Mouse (Mus musculus): ENCODE measurements around the gene Prkag2.
"Not testable (repeated sequence)": the region's sequence is repeated elsewhere in the genome, so short reads cannot be mapped to it uniquely, and the experiment has no call there.

The Prkag2 gene

GRCm38 (mm10) chr5:25086234-25086633 is 14.2 kb downstream of the Prkag2 start:
- no peak for DNase-seq (ENCODE audit: low spot score)

DNA sequence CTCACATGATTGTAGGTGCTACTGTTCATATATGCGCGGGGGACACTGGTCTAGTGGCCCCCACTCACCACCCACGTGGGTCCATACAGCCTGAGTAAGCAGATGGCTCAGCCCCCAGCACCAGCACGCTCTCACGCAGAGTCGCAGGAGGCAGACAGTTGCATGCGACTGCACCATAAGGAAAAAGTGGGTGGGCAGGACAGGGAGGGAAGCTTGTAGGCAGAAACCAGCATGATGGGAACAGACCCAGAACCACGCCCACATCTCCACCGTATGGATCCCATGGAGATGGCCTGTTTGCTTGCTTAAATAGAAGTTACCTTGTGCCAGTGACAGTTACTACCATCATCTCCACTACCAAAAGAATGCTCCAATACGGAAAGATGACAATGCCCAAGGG is 15.3 kb downstream of the Prkag2 start:
- DNase-seq (ENCODE audit: low spot score), result peak; percentile 64

- DNase-seq (ENCODE audit: low spot score), result no peak
Observed at GRCm38 (mm10) chr5:25083816-25084215, 16.6 kb downstream of the Prkag2 start.

GRCm38 (mm10) chr5:25082542-25082941 is 17.9 kb downstream of the Prkag2 start:
- DNase-seq (ENCODE audit: low spot score), result no peak

DNA sequence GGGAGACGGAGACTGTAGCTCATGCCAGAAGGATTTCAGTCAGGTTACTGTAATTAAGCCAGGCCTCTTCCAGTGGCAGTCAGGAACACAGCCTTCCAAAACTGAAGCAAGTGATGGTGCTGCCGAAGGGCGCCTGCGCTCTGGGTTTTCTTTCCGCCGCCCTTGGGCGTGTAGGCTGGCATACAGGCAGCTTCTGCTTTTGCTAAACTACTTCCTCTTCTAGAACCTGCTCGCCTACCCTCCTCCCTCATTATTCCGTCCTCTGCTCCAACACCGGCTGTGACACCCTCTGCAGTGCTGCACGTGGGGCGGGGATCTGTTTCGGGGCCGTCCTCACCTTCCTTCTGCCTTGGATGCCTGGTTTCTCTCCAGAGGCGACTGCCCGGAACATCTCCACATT is 18.9 kb downstream of the Prkag2 start:
- no peak for DNase-seq (ENCODE audit: low spot score)

DNA sequence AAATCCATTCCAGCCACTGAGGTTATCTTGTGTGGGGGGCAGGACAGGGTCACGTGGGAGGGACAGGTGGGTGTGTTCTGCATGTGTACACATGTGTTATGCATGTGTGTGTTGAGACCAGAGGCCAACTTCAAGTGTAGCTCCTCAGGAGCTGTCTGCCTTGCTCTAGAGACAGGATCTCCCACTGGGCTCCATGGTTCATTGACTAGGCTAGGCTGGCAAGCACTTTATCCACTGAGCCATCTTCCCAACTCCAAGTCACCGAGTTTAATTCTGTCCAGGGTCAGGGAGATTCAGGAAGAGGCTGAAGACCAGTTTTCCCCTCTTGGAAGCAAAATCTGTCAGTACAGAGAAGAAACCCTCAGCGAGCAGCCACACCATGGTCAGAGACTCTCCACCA is 19.4 kb downstream of the Prkag2 start:
- DNase-seq (ENCODE audit: low spot score), result no peak

GRCm38 (mm10) chr5:25080438-25080945 is 19.9 kb downstream of the Prkag2 start:
- no peak for DNase-seq (ENCODE audit: low spot score)

- no peak for DNase-seq (ENCODE audit: low spot score)
Observed at GRCm38 (mm10) chr5:25079766-25080265, 20.6 kb downstream of the Prkag2 start.

DNA sequence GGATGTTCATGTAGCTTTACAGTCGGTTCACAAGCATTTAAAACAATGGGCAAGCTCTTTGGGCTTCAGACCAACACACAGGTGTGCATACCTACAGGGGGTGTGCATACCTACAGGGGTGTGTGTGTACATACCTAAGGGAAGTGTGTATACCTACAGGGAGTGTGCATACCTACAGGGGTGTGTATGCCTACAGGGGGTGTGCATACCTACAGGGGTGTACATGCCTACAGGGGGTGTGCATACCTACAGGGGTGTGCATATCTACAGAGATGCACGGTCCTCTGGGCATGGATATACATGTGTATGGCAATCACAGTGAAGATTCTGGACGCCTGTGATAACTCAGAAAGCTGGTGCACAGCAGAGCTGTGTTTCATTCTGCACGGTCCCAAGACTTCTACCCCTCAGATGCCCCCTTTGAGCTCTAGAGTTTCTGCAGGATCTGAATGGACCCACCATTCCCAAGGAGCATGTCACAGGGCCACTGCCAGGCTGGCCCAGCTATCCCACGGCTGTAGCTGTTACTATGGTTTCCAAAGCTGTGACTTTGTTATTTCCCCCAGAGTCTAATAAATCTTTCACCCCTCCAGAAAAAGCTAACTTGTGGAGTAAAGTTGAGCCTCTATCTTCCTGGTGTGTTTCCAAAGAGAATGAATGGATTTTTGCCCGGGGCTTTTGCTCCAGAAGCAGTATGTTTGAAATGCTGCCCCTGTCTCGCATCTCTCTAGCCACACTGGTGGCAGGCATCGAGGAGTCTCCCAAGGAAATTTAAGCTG is 22.4 kb downstream of the Prkag2 start:
- DNase-seq (ENCODE audit: low spot score), result no peak

DNA sequence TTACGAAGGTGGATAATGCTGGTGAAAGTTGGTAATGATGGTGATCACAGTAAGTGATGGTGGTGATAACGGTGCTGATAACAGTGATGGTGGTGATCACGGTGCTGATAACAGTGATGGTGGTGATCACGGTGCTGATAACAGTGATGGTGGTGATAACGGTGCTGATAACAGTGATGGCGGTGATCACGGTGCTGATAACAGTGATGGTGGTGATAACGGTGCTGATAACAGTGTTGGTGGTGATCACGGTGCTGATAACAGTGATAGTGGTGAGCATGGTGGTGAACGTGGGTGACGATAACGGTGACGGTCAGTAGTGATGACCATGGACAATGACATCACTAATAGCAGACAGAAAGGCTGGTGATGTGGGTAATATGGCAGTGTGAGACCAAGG is 23.2 kb downstream of the Prkag2 start:
- DNase-seq (ENCODE audit: low spot score), result not testable (repeated sequence)

DNA sequence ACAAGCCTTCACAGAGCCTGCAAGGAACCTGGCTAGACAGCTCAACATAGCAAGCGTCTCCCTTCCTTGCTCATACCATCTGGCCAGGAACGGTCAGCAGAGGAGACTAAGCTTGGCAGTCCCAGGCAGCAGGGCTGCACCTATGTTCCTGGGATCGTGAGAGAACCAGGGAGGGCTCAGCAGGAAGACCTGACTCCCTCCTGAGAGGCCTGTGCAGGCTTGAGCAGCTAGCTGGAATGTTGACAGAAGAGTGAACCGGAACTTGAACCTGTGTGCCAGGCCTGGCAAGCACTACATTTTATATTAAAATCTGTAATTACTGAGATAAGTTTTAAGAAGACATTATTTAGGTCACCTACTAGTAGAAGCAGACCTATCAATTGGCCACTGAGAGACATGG is 24.8 kb downstream of the Prkag2 start:
- DNase-seq (ENCODE audit: low spot score), result no peak

DNA sequence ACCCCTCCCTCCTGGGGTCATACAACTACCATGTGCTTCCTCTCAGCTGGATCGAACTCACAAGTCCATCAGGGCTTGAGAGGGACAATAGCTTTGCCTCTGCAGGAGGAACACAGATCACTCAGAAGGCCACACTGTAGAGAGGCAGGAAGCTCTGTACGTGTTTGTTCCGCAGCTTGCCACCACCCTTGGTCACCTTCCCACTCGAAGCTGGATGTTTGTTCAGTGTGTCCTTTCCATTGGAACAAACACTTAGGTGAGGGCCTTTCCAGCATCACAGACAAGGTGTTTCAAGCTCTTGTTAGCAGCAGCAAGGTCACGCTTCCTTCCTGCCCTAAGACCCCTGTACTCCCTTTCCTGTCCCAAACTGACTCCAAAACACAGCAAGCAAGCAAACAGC is 30.6 kb downstream of the Prkag2 start:
- no peak for DNase-seq (ENCODE audit: low spot score)

DNA sequence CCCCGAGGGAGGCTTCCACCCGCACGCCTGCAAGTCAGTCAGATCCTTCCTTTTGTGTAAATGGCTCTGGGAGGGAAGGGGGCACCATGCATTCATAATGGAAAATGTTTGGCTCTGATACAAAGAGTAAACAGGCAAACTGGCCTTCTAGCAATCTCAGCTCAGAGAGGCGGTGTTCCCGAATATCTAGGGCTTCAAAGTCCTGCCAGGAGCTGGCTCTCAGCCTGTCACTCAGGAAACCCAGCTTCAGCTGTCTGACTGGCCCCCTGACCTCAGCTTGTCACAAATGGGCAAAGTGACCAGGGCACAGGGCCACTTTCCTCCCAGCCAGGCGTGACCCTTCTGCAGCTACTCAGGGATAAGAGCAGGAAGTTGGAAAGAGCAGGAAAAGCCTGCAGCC is 33.3 kb downstream of the Prkag2 start:
- DNase-seq (ENCODE audit: low spot score), result no peak

DNA sequence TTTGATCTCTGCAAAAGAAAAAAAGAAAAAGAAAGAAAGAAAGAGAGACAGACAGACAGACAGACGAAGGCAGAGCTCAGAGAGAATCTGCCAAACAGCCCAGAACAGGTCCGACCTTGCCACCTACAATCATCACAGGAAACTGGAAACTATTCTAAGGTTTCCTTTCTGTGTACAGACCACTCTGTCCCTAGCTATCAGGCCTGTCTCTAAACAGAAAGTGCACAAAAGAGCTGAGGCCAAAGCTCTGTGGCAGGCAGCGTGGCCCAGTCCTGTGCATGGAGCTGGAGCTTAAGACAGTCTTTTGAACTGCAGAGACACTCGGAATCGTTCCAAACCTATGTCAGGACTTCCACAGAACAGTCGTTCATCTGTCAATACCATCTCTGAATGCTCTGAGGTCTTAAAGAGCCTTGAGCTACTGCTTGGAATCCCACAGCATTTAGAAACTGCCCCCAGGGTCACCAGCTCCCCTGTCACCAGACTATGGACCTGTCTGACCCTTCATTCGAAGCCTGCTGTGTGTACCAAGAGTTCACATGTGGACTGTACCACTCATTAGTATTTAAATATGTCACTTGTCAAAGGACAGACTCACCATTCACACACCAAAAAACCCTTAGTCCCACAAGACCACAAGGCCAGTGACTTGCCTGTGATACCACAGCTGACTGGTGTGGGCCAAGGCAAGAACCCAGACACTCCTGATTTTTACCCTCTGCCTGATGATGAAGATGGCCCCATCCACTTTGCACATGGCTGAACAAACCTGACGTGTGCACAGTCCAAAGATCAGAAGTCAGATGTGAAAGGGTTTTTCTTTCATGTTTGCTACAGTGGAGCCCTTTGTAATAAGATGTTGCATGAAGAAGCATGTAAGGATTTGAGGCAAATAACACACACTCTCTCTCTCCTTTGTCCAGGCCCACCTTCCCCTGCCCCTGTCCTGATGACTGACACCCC is 35.9 kb downstream of the Prkag2 start:
- no peak for DNase-seq (ENCODE audit: low spot score)

GRCm38 (mm10) chr5:25062506-25063132 is 37.8 kb downstream of the Prkag2 start:
- DNase-seq (ENCODE audit: low spot score), result no peak

GRCm38 (mm10) chr5:25058853-25059741 is 41.3 kb downstream of the Prkag2 start:
- DNase-seq (ENCODE audit: low spot score), result no peak

DNA sequence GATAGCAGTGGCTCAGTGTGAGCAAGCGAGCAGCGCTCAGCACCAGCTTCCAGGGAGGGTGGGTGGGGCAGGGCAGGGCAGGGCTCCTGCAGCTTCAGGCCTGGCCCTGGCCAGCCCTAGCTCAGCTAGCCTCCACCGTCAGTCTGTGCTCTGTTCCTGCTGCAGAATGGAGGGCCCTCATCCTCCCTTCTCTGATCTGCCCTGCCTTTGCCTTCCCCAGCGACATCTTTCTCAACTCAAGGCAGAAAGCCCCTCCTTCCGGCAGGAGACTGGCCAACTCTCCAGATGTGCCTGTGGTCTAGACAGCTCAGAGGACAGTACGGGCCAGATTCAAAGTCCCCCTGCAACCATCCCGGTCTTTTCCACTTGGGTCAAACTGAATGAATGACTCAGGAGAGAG is 42.0 kb downstream of the Prkag2 start:
- DNase-seq (ENCODE audit: low spot score), result no peak

- DNase-seq (ENCODE audit: low spot score), result no peak
Observed at GRCm38 (mm10) chr5:25055288-25055687, 45.2 kb downstream of the Prkag2 start.

DNA sequence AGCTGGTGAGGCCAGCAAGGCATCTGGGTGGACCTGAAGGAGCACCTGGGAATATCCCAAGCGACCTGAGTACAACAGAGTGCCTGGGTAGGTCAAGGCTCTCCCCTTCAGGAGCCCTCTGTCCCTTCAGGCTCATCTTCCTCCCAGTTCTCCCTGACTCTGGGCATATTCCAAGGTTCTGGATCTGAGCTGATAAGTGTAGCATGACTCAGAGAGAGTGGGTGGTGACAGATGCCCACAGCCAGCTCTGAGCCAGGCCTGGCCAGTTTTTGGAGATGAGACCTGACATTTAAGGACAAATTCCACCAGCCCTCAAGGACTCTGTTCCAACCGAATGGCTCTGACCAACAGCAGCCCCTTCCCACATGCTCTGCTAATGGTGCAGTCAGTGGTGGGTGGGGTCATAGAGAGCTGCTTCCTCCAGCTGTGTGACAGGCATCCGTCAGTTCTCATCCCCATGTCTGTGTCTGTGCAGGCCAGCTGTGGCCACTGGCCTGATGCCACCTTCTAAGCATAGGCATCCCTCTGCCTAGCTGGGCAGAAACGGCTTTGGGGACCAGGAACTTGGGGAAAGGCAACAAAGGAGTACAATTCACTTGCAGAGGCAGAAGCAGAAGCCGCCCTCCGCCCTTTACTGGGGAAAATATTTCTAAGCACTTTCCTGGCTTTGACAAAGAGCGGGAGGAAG is 46.3 kb downstream of the Prkag2 start:
- DNase-seq (ENCODE audit: low spot score), result no peak

DNA sequence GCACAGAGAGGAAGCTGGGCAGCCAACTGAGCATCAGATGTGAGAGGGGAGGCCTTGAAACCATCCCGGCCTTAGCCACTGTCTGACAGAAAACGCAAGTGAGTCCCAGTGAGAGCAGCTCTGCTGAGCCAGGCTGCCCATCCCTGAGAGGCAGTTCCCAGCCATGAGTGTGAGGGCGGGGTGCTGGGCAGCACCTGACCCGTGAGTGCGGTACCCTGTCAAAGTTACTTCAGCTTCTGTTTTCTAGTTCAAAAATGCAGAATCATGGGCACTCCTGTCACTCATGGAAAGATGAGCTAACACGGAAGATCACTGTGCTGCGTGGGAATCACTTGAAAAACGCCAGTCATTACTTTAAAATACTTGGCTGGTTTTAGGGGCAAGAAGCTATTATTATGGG is 49.6 kb downstream of the Prkag2 start:
- DNase-seq (ENCODE audit: low spot score), result no peak

DNA sequence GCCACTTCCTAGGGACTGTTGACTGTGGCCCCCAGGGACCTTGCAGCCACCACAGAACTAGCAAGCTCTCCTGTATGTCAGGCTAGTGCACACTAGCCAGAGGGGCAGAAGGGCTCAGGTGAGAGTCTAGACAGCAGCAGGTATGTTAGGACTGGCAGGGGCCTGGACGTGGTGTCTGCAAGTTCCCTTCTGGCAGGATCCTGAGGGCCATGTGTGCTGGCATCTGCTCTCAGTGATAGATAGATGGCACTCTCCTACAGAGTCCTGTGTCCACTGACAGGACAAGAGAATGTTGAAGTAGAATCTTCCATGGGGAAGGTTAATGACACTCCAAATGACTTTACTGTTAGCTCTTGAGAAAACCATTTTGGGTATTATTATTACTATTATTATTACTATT is 52.8 kb downstream of the Prkag2 start:
- DNase-seq (ENCODE audit: low spot score), result no peak

All from layer of hippocampus, adult 9-10 months (tissue).